Mouse (Mus musculus) mouse embryonic stem cell (cell line): ENCODE data around the gene Gm11037.
"Not testable (repeated sequence)": the region's sequence is repeated elsewhere in the genome, so short reads cannot be mapped to it uniquely, and the experiment has no call there.

Experiments
- in situ Hi-C, 2 experiments: fragments of 300-500 bp; cut with MboI; formaldehyde crosslinking; loops; 1 replicate in 1 of 2; 3 replicates in 1 of 2; pipeline ENCODE4 v1.14.3; 2019 to 2020; ENCODE audit warnings: low sequenced_read_pairs in 2 of 2, low pct_unique_long_range_greater_than_20kb in 1 of 2, mixed read lengths in 1 of 2; ENCODE audit not compliant: unreplicated experiment in 1 of 2

Gm11037 gene

GRCm38 (mm10) chr2:131132930-131133547, at the start of gene Gm11037:
Gene Gm11037, plus strand, starts transcription at chr2:131133497.
- in situ Hi-C loops: no loop called here

- in situ Hi-C loops: no loop called here
These were observed 49.1 kb upstream of the Gm11037 start for GRCm38 (mm10) chr2:131084206-131084605.

DNA sequence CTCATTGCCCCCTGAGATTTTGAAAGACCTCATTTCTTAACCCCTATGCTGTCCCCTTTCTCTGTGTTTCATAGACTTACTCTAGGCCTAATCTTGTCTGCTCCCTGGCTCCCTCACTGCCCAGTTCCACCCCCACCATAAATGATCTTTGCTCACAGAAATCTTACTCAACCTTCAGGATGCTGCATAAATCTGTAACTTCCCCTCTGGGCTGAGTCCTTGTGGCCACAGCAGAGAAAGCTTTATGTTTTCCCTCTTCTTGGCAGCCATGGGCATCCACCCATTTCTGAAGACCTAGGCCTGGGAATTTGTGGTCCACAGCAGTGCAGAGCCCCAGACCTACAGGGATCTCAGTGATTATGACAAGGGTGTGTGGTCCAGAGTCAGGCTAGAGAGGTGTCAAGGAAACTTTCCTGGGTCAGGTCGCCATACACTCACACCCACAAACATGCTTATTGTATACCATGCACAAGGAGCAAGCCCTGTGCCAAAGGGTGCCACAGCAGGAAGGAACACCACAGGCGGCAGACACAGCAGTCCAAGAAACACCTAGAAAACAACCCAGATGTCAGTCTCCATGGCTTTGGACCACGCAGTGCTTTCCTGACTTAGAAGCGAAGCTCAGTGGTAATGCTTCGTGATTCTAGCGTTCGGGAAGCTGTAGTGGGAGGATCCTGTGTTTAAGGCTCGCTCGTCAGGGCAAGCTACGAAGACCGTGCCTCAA, 46.5 kb upstream of the Gm11037 start, which contains the start of gene Siglec1:
Siglec1 (minus strand) TSS at position 99 of the 724 bp plus-strand sequence.
- in situ Hi-C loops: no loop called here

GRCm38 (mm10) chr2:131088581-131088980, 44.7 kb upstream of the Gm11037 start:
- in situ Hi-C loops: no loop called here

- in situ Hi-C loops: loop anchor here (10.0 kb wide), 2 partner anchors 165 to 325 kb away; no protein-coding TSS in a partner anchor
These were observed 43.7 kb upstream of the Gm11037 start for GRCm38 (mm10) chr2:131089634-131090033.

GRCm38 (mm10) chr2:131090852-131091251, 42.4 kb upstream of the Gm11037 start:
- in situ Hi-C loops: loop anchor here (10.0 kb wide), 2 partner anchors 164 to 324 kb away; no protein-coding TSS in a partner anchor

- in situ Hi-C loops: loop anchor here (10.0 kb wide), 2 partner anchors 161 to 321 kb away; no protein-coding TSS in a partner anchor
These were observed 39.7 kb upstream of the Gm11037 start for GRCm38 (mm10) chr2:131093577-131093976.

GRCm38 (mm10) chr2:131094823-131095222, 38.5 kb upstream of the Gm11037 start:
- in situ Hi-C loops: loop anchor here (10.0 kb wide), 2 partner anchors 160 to 320 kb away; no protein-coding TSS in a partner anchor

DNA sequence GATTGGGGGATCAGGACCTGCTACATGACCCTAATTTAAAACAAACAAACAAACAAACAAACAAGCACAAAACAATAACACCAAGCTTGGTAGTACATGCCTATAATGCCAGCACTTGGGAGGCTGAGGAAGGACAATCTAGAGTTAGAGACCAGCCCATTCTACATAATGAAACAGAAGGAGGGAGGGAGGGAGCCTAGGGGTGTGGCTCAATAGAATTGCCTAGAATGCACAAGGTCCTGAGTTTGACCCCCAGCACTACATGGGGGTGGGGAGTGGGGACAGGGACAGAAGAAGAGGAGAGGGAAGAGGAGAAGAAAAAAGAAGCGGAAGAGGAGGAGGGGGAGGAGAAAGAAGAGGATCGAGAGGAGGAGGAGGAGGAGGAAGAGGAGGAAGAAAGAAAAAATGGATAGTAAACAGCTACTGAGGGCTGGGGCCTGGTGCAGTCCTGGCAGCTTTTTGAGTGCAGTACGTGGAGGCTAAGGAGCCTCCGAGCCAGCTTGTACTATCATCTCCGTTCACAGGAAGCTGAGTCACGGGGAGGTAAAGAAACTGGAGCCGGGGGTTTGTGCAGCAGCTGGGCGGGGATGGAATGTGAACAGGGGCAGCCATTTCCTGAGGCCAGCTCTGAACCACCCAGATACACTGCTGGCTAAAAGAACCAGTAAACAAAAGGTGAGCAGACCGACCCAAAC, 37.0 kb upstream of the Gm11037 start:
- in situ Hi-C loops: loop anchor here (10.0 kb wide), 2 partner anchors 159 to 319 kb away; no protein-coding TSS in a partner anchor

DNA sequence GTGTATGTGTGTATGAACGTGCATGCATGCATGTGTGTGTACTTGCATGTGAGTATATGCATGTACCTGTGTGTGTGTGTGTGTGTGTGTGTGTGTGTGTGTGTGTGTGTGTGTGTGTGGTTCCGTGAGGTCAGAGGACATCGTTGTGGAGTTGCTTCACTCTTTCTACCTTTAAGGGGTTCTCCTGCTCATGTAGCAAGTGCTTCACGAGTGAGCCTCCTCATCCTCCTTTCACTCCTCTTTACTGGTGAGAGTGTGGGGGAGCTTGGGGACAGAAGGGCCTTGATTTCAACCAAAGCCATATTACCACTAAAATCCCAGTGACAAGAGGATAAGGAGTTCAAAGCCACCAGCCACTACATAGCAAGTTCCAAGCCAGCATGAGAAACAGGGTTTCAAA, 36.2 kb upstream of the Gm11037 start:
- in situ Hi-C loops: loop anchor here (10.0 kb wide), 2 partner anchors 158 to 318 kb away; no protein-coding TSS in a partner anchor

- in situ Hi-C loops: no loop called here
These were observed 31.8 kb upstream of the Gm11037 start for GRCm38 (mm10) chr2:131101530-131101929.

GRCm38 (mm10) chr2:131104021-131104420, 29.3 kb upstream of the Gm11037 start:
- in situ Hi-C loops: no loop called here

DNA sequence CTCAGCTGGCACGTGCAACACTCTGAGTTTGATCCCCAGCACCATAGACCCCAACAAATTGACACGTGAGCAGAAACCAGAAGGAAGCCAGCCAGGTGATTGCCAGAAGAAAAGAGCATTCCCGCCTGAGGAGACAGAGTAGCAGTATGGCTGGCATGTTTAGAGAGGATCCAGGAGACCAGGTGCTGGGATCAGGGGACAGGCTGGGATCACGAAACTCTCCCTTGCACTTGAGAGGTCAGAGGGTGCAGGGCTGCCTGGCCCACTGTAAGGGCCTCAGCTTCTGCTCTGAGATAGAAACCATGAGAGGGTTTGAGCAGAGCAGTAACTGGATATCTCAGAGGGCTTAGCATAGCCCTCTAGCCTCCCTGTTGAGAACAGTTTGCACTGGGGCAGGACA, 28.2 kb upstream of the Gm11037 start:
- in situ Hi-C loops: not testable (repeated sequence)

GRCm38 (mm10) chr2:131105989-131106388, 27.3 kb upstream of the Gm11037 start:
- in situ Hi-C loops: no loop called here

- in situ Hi-C loops: no loop called here
These were observed 14.2 kb upstream of the Gm11037 start for GRCm38 (mm10) chr2:131118968-131119574.

DNA sequence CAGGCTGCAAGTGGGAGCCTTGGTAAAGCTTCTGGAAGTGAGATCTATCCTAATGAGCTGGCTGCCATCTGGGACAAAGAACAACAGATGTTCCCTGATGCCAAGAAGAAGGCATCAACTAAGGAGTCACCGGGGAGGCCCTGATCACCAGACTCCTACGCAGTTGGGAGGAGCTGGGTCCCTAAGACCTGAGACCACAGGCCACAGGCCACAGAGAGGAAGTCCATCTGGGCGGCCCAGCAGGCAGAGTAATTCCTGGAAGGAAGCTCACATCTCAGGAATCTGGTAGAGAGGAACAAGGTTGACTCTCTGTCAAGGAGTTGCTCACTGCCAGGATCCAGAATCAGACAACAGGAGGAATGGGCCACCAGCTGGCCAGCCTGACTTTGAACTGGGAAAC, 9.1 kb upstream of the Gm11037 start:
- in situ Hi-C loops: no loop called here

DNA sequence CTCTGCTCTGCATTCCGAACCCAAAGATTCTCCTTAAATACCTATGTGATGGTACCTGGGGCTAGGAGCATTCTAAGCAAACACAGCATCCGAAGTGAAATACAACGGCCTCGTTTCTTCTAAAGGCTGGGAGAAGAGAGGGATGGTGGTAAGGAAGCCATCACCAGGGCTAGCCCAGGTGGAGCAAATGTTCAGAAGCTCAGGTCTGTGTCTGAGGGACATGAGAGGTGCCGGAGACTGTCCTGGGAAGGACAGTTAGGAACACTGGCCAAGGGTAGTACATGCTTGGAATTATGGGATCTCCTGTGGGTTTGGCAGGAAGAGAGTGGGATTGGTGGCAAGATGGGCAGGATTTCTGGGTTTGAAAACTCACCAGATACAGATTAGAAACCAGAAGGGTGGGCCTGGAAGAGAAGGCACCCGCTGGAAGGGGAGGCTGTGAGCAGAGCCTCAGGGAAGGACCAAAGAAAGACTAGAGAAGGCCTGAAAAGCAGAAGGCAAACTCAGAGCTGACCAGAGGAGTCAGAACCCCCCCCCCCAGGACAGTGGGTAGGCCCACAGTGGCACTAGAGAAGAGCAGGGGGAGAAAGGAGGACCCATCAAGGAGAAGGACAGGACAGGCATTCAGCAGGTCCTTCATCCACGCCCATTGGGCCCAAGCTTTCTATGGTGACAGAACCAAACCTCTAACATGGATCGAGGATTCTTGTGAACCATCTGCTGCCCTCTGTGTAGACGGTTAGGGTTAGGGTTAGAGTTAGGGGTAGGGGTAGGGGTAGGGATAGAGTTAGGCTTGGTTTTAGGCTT, 7.9 kb upstream of the Gm11037 start:
- in situ Hi-C loops: no loop called here
